Mouse (Mus musculus) brain, embryonic 18.5 days (tissue): ENCODE data around the gene Clk1.
A peak's percentile ranks its signal among the peaks of the same experiment; 100 is the strongest.
"Not testable (repeated sequence)": the region's sequence is repeated elsewhere in the genome, so short reads cannot be mapped to it uniquely, and the experiment has no call there.

Experiments used
- DNase-seq: peaks from one replicate; pipeline ENCODE4 v3.0.0-alpha.2; 2012; ENCODE audit warnings: low read depth, low spot score

Gene Clk1

GRCm38 (mm10) chr1:58407321-58407720 lies 16.5 kb downstream of the Clk1 start:
- DNase-seq = no peak

DNA sequence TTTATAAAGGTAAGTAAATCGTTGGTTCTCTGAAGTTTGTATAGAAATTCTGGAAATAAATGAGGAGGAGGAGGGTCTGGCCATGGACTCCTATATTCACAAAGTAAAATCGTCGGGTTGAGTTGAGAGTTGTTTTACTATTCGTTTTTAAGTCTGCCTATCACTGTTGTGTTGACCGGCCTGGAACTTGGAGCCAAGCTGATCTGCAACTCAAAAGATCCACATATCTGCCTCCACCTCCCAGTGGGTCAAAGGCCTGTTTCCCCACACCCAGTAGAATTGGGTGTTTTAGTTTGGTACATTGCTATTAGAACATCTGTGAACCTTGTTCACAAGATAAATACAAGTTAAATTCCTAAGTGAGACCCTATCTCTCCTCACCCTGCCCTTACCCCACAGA lies 20.1 kb downstream of the Clk1 start:
- DNase-seq = no peak

DNA sequence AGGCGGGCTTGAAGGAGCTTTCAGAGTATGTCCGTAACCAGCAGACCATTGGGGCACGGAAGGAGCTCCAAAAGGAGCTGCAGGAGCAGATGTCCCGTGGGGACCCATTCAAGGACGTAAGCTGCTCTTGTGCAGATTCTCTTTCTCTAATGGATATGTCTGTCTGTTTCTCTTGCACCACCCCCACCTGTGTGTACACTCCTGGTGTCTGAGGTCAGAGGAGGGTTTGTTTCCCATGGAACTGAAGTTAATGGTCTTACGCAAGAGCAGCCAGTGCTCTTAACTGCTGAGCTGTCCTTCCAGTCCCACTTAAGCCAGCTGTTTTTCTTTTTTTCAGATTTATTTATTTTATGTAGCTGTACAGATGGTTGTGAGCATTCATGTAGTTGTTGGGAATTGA lies 22.5 kb downstream of the Clk1 start:
- no peak for DNase-seq

- DNase-seq = no peak
Measured at GRCm38 (mm10) chr1:58397731-58398130, 26.1 kb downstream of the Clk1 start.

- DNase-seq = no peak
Measured at GRCm38 (mm10) chr1:58396179-58396578, 27.7 kb downstream of the Clk1 start.

DNA sequence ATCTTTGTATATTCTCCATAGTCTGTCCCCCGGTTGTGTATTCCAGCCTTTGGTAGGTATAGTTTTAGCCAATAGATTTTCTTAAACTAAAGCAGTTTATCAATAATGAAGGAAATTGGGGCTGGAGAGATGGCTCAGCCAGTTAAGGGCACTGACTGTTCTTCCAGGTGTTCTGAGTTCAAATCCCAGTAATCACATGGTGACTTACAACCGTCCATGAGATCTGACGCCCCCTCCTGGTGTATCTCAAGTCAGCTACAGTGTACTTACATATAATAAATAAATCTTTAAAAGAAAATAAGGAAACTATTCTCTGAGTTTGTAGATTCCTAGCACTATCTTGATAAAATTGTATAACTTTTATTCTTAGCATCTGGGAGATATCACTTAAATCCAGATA lies 28.5 kb downstream of the Clk1 start:
- no peak for DNase-seq

DNA sequence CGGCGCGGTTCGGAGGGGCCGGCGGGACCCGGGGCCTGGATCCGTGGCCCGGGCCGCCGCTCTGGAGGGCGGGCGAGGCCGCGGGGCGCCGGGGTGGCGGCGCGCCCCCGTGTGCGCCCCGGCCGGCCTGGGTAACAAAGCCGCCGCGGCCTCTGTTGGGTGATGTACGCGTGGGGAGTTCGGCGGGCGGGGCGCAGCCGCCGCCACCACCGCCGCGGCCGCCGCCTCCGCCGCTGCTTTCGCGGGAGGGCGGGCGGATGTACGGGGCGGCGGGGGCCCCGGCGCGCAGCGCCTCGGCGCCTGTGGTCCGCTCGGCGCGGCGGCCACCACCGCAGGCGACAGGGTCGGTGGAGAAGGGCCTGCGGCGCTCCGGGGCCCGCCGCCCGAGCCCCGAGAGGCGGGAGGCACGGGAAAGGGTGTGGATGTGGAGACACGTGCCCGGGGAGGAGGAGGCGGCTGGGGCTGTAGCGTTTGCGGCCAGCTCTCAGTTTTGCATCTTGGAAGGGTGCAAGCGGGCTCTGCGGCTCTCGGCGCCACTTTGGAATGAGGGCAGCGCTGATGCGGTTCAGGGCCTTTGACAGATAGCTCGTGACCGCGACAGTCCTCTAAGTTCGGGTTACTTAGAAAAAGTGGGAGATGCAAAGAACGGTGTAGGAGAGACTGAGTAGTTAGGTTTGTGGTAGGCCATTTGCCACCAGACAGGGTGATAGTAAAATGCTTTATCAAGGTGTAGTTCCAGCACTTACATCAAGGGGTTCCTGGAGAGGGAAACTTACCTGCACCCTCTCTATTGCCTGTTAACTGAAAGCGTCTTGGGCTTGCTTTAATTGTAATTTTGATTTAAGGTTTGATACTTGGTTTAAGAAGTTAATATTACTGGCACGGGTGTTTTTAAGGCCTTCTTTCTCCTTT lies 30.3 kb downstream of the Clk1 start:
- DNase-seq = no peak

- DNase-seq = peak; percentile 83
Measured at GRCm38 (mm10) chr1:58392652-58393283, 31.1 kb downstream of the Clk1 start, which contains the start of gene Bzw1. Gene Bzw1, plus strand, starts transcription at chr1:58392898.

GRCm38 (mm10) chr1:58392268-58392651 lies 31.6 kb downstream of the Clk1 start:
- peak; percentile 18 for DNase-seq

DNA sequence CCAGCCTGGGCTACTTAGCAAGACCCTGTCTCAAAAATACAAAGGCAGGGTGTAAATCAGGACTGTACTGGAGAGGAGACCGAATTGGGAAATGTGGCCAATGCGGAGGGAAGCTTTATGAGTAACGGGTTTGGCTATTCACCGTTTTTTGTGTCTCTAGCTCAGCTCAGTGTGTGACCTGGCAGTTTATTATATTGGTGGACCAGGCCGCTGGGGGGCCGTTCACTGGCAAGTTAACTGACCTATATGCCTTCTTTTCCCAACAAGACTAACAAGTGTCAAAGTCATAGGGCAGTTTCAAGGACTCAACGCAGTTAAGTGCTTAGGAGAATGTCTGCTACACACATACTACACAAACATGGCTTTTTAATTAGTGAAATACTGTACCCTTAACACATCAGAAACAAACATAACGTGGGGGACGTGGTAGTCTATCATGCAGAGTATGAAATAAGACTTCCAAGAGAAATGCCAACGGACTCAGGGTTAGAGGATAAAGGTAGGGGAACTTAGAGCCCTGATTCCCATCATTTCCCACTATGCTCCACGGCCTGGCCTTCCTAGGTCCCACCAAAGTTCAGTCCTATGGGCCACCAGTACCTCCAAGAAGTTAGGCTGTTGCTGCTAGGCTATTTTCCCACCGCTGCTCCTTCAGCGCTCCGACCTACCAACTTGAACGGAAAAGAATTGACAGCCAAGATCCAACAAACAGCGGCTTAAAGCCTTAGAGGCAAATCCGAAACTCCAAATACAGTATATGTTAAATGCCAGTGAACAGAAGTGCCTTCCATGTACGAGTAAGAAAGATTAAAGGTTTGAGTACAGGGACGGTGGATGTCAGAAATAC lies 32.2 kb downstream of the Clk1 start:
- DNase-seq = no peak

DNA sequence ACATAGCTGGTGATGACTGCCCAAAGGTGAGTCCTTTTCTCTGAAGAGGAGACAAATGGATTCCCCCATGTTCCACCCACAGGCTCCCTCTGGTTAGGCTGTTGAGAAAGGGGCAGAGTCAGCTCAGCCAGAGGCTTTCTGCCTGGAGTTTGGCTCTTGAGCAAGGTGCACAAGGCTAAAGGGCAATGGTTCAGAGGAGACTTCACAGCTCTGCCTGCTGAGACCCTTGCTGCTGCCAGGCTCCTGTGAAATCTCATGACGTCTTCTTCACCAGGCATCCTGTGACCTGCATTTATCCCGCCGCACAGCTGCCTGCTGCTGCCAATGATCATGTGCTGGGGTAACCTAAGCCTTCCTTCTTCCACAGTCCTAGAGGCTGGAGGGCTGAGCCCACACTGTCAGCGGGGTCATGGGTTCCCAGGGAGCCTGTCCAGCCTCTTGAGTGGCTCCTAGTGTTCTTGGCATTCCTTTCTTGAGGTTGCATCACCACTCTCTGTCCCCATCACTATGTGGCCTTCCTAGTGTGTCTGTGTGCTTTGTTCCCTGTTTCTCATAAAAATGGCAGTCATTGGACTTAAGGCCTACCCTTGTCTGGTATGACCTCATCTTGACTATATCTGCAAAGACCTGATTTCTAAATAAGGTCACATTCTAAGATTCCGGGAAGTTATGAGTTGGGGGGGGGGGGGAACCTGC lies 41.1 kb downstream of the Clk1 start:
- DNase-seq = no peak

DNA sequence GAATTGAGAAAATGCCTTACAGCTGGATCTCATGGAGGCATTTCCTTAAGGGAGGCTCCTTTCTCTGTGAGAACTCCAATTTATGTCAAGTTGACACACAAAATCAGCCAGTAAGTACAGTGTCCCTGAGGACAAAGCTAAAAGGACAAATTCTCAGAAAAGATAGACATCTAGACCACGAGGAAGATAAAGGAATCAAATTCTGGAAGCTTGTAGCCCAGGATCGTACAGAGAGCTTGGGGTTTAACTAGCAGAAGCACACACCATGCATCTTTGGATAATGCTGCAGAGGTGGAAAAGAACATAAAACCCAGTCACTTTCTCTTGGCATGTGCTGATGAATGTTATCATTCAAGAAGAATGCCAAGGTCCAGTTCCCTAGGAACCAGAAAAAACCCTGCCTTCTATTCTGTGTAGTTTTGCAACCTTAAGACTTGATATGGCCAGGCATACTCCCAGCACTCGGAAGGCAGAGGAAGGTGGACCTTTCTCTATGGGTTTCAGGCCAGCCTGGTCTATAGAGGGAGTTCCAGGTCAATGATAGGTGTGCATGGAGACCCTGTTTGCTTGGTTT lies 48.2 kb downstream of the Clk1 start:
- DNase-seq = no peak

GRCm38 (mm10) chr1:58374266-58374665 lies 49.6 kb downstream of the Clk1 start:
- not testable (repeated sequence) for DNase-seq

GRCm38 (mm10) chr1:58369716-58370115 lies 54.1 kb downstream of the Clk1 start:
- no peak for DNase-seq

GRCm38 (mm10) chr1:58366737-58367471 lies 57.0 kb downstream of the Clk1 start:
- DNase-seq = no peak

DNA sequence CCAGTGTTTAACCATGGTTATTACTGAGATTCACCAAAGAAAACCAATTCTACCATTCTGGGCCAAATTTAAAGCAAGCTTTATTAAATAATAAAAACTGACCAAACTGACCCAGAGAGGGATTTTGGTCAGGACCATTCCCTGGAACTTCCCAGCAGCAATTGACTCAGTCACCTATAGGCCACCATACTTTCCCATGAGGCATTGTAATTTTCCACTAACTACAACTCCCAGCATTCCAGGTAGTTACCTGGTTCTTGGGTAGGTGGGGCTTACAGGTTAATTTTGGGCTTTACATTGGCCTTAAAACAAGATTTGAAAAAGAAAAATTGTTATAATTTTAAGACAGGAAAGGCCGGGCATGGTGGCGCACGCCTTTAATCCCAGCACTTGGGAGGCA lies 58.0 kb downstream of the Clk1 start:
- no peak for DNase-seq

DNA sequence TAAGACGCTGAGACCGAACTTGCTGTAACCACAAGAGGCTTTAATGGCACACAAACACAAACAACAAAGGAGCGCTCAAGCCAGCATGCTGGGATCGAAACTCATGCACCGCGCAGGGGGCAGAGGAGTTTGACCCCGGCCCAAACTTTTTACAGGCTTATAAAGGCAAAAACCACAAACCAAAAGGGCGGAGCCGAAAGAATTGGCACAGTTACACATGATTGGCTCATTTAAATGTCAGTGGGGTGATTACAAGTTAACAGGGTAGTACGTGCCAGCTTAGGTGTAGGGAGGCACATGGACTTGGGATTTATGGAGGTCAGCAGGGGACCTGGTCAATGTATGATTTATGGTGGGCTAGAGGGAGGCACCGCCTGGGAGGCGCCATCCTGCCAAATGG lies 59.3 kb downstream of the Clk1 start:
- DNase-seq = no peak

DNA sequence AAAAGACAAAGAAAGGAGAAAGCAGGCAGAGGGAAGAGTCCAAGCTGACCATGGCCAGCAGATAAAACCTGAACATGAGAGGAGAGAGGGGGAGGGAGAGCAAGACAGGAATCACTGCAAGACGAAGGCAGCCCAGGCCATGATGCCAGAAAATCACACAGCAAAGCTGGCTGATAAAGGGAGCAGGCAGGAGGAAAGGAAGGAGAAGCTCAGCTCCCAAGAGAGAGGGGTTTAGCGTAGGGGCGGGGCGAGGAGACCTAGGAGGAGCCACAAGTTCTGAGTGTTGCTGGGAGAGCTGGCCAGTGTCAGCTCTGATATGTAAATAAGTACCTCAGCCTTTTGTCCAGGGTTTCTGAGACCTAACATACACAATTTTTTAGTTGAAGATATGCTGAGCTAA lies 61.6 kb downstream of the Clk1 start:
- no peak for DNase-seq
